Mouse (Mus musculus) CH12.LX (cell line): Measurements from ENCODE around the gene Golga4. TPM values are rescaled to one million over a fixed set of nuclear protein-coding genes. Genes with fewer than 3 reads are reported as not detected.

Experiments used
- DNase-seq: peaks from one replicate; pipeline ENCODE4 v3.0.0-alpha.2; 2013; ENCODE audit errors: extremely low read depth
- H3K27ac ChIP-seq: 2 replicates; pipeline ENCODE4 v1.5.1; 2012; ENCODE audit warnings: low read depth, mild to moderate bottlenecking, control low read depth, moderate library complexity; ENCODE audit not compliant: insufficient read depth
- H3K27me3 ChIP-seq: replicated peaks from 2 replicates; pipeline ENCODE3; 2012; ENCODE audit warnings: inconsistent platforms
- H3K36me3 ChIP-seq, 2 experiments: replicated peaks in 1 of 2; 2 replicates each; pipeline versions ENCODE3 to v1.6.1; 2012; ENCODE audit warnings: inconsistent platforms in 1 of 2, low read length in 1 of 2, mild to moderate bottlenecking in 1 of 2, mixed read lengths in 1 of 2, moderate library complexity in 1 of 2; ENCODE audit not compliant: control insufficient read depth in 1 of 2, insufficient read depth in 1 of 2
- H3K4me1 ChIP-seq, 2 experiments: 2 replicates each; pipeline ENCODE4 v1.6.1; 2012; ENCODE audit warnings: inconsistent platforms in 1 of 2, moderate library complexity in 1 of 2; ENCODE audit not compliant: insufficient read depth in 2 of 2, control insufficient read depth in 1 of 2
- H3K4me2 ChIP-seq: 2 replicates; pipeline ENCODE4 v1.6.1; 2012; ENCODE audit warnings: low read depth, mild to moderate bottlenecking, control low read depth; ENCODE audit not compliant: poor library complexity, insufficient read depth, severe bottlenecking
- H3K4me3 ChIP-seq, 3 experiments: fragments of 150-350 bp in 1 of 3; sonication (generic) in 1 of 3; replicated peaks in 1 of 3; 2 replicates each; pipeline versions ENCODE3 to v1.5.1; 2011 to 2012; ENCODE audit warnings: low read depth in 2 of 3, low read length in 2 of 3, mild to moderate bottlenecking in 2 of 3, moderate library complexity in 2 of 3, control low read depth in 1 of 3, improper control_type of control experiment in 1 of 3, inconsistent platforms in 1 of 3, mixed read lengths in 1 of 3; ENCODE audit not compliant: poor library complexity in 1 of 3
- H3K79me2 ChIP-seq: replicated peaks from 2 replicates; pipeline ENCODE4 v1.6.1; 2012; ENCODE audit warnings: mild to moderate bottlenecking, moderate library complexity; ENCODE audit not compliant: control insufficient read depth, poor library complexity, insufficient read depth, severe bottlenecking; ENCODE audit errors: extremely low read depth
- H3K9ac ChIP-seq: 2 replicates; pipeline ENCODE4 v1.6.1; 2012; ENCODE audit warnings: low read depth, mild to moderate bottlenecking, control low read depth, moderate library complexity; ENCODE audit not compliant: insufficient read depth
- H3K9me3 ChIP-seq: replicated peaks from 2 replicates; pipeline ENCODE3; 2012; ENCODE audit warnings: low read length, inconsistent platforms, mixed read lengths
- BHLHE40 ChIP-seq: IDR thresholded peaks from 2 replicates; pipeline ENCODE4 v1.6.1; 2011; ENCODE audit warnings: mild to moderate bottlenecking, low read depth, low read length, improper control_type of control experiment
- CHD1 ChIP-seq: IDR thresholded peaks from 2 replicates; pipeline ENCODE4 v1.6.1; 2012; ENCODE audit warnings: low read depth, low read length, improper control_type of control experiment, inconsistent platforms
- CTCF ChIP-seq, 2 experiments: IDR thresholded peaks in 1 of 2; conservative IDR thresholded peaks in 1 of 2; 2 replicates each; pipeline ENCODE4 v1.5.1; 2011 to 2012; ENCODE audit warnings: low read depth in 2 of 2, low read length in 2 of 2, improper control_type of control experiment in 1 of 2, inconsistent platforms in 1 of 2, mild to moderate bottlenecking in 1 of 2, moderate library complexity in 1 of 2
- E2F4 ChIP-seq: IDR thresholded peaks from 2 replicates; pipeline ENCODE4 v1.6.1; 2011; ENCODE audit warnings: low read depth, low read length, improper control_type of control experiment; ENCODE audit not compliant: insufficient replicate concordance
- EP300 ChIP-seq: IDR thresholded peaks from 2 replicates; pipeline ENCODE4 v1.6.1; 2011; ENCODE audit warnings: low read length, improper control_type of control experiment
- GABPA ChIP-seq: IDR thresholded peaks from 2 replicates; pipeline ENCODE4 v1.6.1; 2012; ENCODE audit warnings: low read depth, low read length, improper control_type of control experiment, inconsistent platforms; ENCODE audit not compliant: insufficient replicate concordance
- JUN ChIP-seq: IDR thresholded peaks from 2 replicates; pipeline ENCODE4 v1.6.1; 2011; ENCODE audit warnings: low read depth, mild to moderate bottlenecking, low read length, improper control_type of control experiment, moderate library complexity; ENCODE audit not compliant: insufficient read depth
- MAZ ChIP-seq: IDR thresholded peaks from 2 replicates; pipeline ENCODE4 v1.6.1; 2012; ENCODE audit warnings: low read depth, mild to moderate bottlenecking, inconsistent platforms, low read length, improper control_type of control experiment, moderate library complexity
- MEF2A ChIP-seq: IDR thresholded peaks from 2 replicates; pipeline ENCODE4 v1.6.1; 2014; ENCODE audit warnings: low read depth, mild to moderate bottlenecking, inconsistent platforms, low read length, improper control_type of control experiment, borderline replicate concordance
- MXI1 ChIP-seq: IDR thresholded peaks from 2 replicates; pipeline ENCODE4 v1.6.1; 2011; ENCODE audit warnings: mild to moderate bottlenecking, low read depth, low read length, improper control_type of control experiment
- PAX5 ChIP-seq: IDR thresholded peaks from 2 replicates; pipeline ENCODE4 v1.6.1; 2012; ENCODE audit warnings: low read length, inconsistent platforms, mixed read lengths
- POLR2A ChIP-seq: IDR thresholded peaks from 2 replicates; pipeline ENCODE4 v1.6.1; 2011; ENCODE audit warnings: low read depth, mild to moderate bottlenecking, improper control_type of control experiment, low read length
- POLR2AphosphoS2 ChIP-seq: IDR thresholded peaks from 2 replicates; pipeline ENCODE4 v1.6.1; 2011; ENCODE audit warnings: low read depth, low read length, improper control_type of control experiment
- RAD21 ChIP-seq: IDR thresholded peaks from 2 replicates; pipeline ENCODE4 v1.6.1; 2011; ENCODE audit warnings: low read depth, mild to moderate bottlenecking, low read length, improper control_type of control experiment, moderate library complexity
- SIN3A ChIP-seq: IDR thresholded peaks from 2 replicates; pipeline ENCODE4 v1.6.1; 2012; ENCODE audit warnings: low read length, improper control_type of control experiment, inconsistent platforms
- TBP ChIP-seq: conservative IDR thresholded peaks from 2 replicates; pipeline ENCODE4 v1.6.1; 2011; ENCODE audit warnings: low read depth, low read length, improper control_type of control experiment
- UBTF ChIP-seq: IDR thresholded peaks from 2 replicates; pipeline ENCODE4 v1.6.1; 2012; ENCODE audit warnings: low read depth, mild to moderate bottlenecking, inconsistent platforms, low read length, improper control_type of control experiment, moderate library complexity
- USF1 ChIP-seq: IDR thresholded peaks from 2 replicates; pipeline ENCODE4 v1.6.1; 2014; ENCODE audit warnings: low read depth, mild to moderate bottlenecking, inconsistent platforms, low read length, improper control_type of control experiment
- ZNF384 ChIP-seq: IDR thresholded peaks from 2 replicates; pipeline ENCODE4 v1.6.1; 2012; ENCODE audit warnings: low read depth, low read length, improper control_type of control experiment, inconsistent platforms
- dilution Hi-C: fragments of 300-500 bp; cut with MboI; formaldehyde crosslinking; loops from 2 replicates; pipeline ENCODE4 v1.14.3; 2020; ENCODE audit warnings: low sequenced_read_pairs; ENCODE audit not compliant: extremely low pct_unique_long_range_greater_than_20kb, extremely low pct_ligation_motif_present
- in situ Hi-C: fragments of 300-500 bp; cut with MboI; formaldehyde crosslinking; loops from 3 replicates; pipeline ENCODE4 v1.14.3; 2019; ENCODE audit warnings: low sequenced_read_pairs, low pct_ligation_motif_present, low pct_unique_long_range_greater_than_20kb, mixed read lengths
- polyA plus RNA-seq: library from polyadenylated mRNA; unstranded; fragments of >175 nt; gene quantifications from 2 replicates; pipeline ENCODE4 v1.2.1, GENCODE M21; 2012; ENCODE audit warnings: low read depth; ENCODE audit not compliant: insufficient read length
- total RNA-seq, 2 experiments: library from RNA; depleted of rRNA; stranded (reverse); fragments of 300-350 nt in 1 of 2; fragments of >200 nt in 1 of 2; gene quantifications; 2 replicates each; pipeline ENCODE4 v1.2.3; 2012 to 2014

Golga4 gene
- total and polyA plus RNA-seq, 3 experiments = 23.7 to 37.2 (median 33.1) TPM

DNA sequence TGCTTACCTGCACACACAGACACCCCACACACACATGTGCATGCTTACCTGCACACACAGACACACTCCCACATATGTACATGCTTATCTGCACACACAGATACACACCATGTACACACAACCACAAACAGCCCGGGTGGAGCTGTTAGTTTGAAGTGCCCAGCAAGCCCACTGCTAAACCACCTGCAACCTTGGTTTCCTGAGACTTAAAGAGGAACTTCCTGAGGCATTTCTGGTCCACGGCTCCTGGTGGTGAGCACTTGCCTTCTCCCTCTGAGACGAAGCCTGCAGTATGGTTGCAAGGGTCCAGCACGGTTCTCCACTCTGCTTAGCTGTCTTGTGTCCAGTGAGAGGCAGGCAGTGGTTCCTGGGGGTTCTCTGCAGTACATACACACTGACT, 114.7 kb downstream of the Golga4 start:
- dilution Hi-C loops = no loop called here
- H3K79me2 ChIP-seq = no peaks in the 10 kb centered on the region

DNA sequence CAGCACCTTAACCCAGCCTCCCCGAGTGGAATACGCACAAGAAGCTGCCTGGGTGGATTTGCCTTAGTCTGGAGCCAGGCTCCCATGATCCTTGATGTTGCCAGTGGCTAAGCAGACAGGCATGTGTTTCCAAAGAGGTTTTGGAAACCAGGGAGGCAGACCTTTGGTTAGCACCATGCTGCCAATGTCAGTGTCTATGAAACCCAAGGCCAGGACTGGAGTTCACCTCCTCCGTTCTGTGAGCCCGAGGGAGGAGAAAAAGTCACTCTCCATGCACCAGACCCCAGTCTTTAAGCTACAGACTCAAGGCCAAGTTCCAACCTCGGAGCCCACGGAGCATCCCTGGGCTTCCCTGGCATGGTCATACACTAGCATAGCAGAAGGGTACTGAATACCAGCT, 115.6 kb downstream of the Golga4 start:
- dilution Hi-C loops = no loop called here
- Histone ChIP-seq H3K4me2 (no peak overlapping the region), H3K9me3 (no peaks in the 10 kb centered on the region), H3K36me3 (no peaks in the 10 kb centered on the region), H3K79me2 (no peaks in the 10 kb centered on the region), H3K4me1 (no peaks in the 10 kb centered on the region; a peak in 1 of 4 replicates)
- DNase-seq = no peak
- no peak for TF ChIP-seq RAD21
- no peak for TF ChIP-seq POLR2A
- TF ChIP-seq MXI1 = no peak
- no peak for TF ChIP-seq UBTF
- TF ChIP-seq MAZ = no peak
- no peak for TF ChIP-seq TBP
- TF ChIP-seq, all 38 proteins: peak for 0
- peaks cover 44% of the 10 kb centered on the region for H3K27me3 ChIP-seq
- no peak overlapping the region for H3K4me3 ChIP-seq
- no peak overlapping the region for H3K9ac ChIP-seq
- in situ Hi-C loops = no loop called here
- H3K27ac ChIP-seq = no peak overlapping the region

More for the DNA sequence above, 114.7 kb downstream of the Golga4 start:
- Histone ChIP-seq H3K27me3 (peaks cover 45% of the 10 kb centered on the region), H3K27ac (no peak overlapping the region), H3K4me3 (no peak overlapping the region), H3K4me1 (no peaks in the 10 kb centered on the region; a peak in 1 of 4 replicates), H3K36me3 (no peaks in the 10 kb centered on the region), H3K9ac (no peak overlapping the region), H3K9me3 (no peaks in the 10 kb centered on the region), H3K4me2 (no peak overlapping the region)
- DNase-seq = no peak
- TF ChIP-seq MAZ (no peak), ZNF384 (no peak), EP300 (no peak), CHD1 (no peak)
- in situ Hi-C loops = no loop called here

DNA sequence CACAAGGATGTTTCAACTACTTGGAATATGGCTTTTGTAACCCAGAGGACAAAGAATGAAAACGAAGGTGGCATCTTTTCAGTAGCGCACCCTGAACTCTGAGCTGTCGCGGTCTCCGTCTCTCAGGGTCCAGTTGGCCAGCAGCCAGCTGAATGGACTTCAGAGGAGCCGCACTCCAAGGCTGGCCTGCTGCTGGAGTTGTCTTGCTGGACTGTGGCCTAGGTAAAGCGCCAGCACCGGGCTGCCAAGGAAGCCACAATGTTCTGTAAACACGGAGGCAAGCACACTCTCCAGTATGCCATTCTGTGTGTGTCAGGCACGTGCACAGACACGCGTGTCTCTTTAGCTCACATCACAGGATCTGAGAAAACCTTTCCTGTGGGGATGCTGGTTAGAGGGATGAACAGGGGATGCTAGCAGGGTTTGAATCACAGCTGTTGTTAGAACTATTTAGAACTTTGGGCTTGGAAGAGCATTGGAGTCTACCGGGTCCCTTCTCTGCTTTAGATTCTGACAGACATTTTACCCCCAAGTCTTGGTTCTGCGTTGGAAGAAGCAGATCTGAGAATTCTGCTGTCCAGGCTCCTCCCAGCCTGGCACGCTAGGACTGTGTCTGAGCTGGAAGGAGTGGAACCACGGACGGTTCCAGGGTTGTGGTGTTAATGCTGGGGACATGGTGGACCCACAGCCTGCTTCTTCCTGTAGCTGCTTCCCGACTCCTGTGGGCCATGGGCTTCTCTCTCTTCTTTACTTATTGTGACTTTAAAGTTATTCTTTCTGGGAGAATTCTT, 116.5 kb downstream of the Golga4 start:
- TF ChIP-seq CTCF (conservative IDR thresholded peaks at IDR 0.05 in 1 of 2, IDR thresholded peaks at IDR 0.05 in 1 of 2; ENCODE audit: low read depth in 2 of 2, low read length in 2 of 2) (no peak), RAD21 (no peak), CHD1 (no peak), ZNF384 (no peak), USF1 (no peak), PAX5 (no peak), EP300 (no peak), UBTF (no peak), E2F4 (no peak), MAZ (no peak), JUN (no peak), GABPA (no peak), SIN3A (no peak), BHLHE40 (no peak), MEF2A (no peak), POLR2AphosphoS2 (no peak)
- no peak for DNase-seq
- peaks cover 46% of the 10 kb centered on the region for H3K27me3 ChIP-seq

More for the DNA sequence above, 116.5 kb downstream of the Golga4 start:
- no peaks in the 10 kb centered on the region for H3K79me2 ChIP-seq
- no peak overlapping the region for H3K9ac ChIP-seq
- H3K4me2 ChIP-seq = no peak overlapping the region
- dilution Hi-C loops (no loop called here), in situ Hi-C loops (no loop called here)
- no peak overlapping the region for H3K27ac ChIP-seq
- no peaks in the 10 kb centered on the region for H3K9me3 ChIP-seq
- H3K4me3 ChIP-seq = no peak overlapping the region
- no peaks in the 10 kb centered on the region for H3K36me3 ChIP-seq
- H3K4me1 ChIP-seq = no peaks in the 10 kb centered on the region; a peak in 1 of 4 replicates
